Mouse (Mus musculus) CH12.LX (cell line): ENCODE results near the gene Ndufa11. TPM values are rescaled to one million over a fixed set of nuclear protein-coding genes. Genes with fewer than 3 reads are reported as not detected.

ENCODE experiments used
- DNase-seq: peaks from one replicate; pipeline ENCODE4 v3.0.0-alpha.2; 2013; ENCODE audit errors: extremely low read depth
- H3K27ac ChIP-seq: 2 replicates; pipeline ENCODE4 v1.5.1; 2012; ENCODE audit warnings: low read depth, mild to moderate bottlenecking, control low read depth, moderate library complexity; ENCODE audit not compliant: insufficient read depth
- H3K27me3 ChIP-seq: replicated peaks from 2 replicates; pipeline ENCODE3; 2012; ENCODE audit warnings: inconsistent platforms
- H3K36me3 ChIP-seq, 2 experiments: replicated peaks in 1 of 2; 2 replicates each; pipeline versions ENCODE3 to v1.6.1; 2012; ENCODE audit warnings: inconsistent platforms in 1 of 2, low read length in 1 of 2, mild to moderate bottlenecking in 1 of 2, mixed read lengths in 1 of 2, moderate library complexity in 1 of 2; ENCODE audit not compliant: control insufficient read depth in 1 of 2, insufficient read depth in 1 of 2
- H3K4me1 ChIP-seq, 2 experiments: 2 replicates each; pipeline ENCODE4 v1.6.1; 2012; ENCODE audit warnings: inconsistent platforms in 1 of 2, moderate library complexity in 1 of 2; ENCODE audit not compliant: insufficient read depth in 2 of 2, control insufficient read depth in 1 of 2
- H3K4me2 ChIP-seq: 2 replicates; pipeline ENCODE4 v1.6.1; 2012; ENCODE audit warnings: low read depth, mild to moderate bottlenecking, control low read depth; ENCODE audit not compliant: poor library complexity, insufficient read depth, severe bottlenecking
- H3K4me3 ChIP-seq, 3 experiments: fragments of 150-350 bp in 1 of 3; sonication (generic) in 1 of 3; replicated peaks in 1 of 3; 2 replicates each; pipeline versions ENCODE3 to v1.5.1; 2011 to 2012; ENCODE audit warnings: low read depth in 2 of 3, low read length in 2 of 3, mild to moderate bottlenecking in 2 of 3, moderate library complexity in 2 of 3, control low read depth in 1 of 3, improper control_type of control experiment in 1 of 3, inconsistent platforms in 1 of 3, mixed read lengths in 1 of 3; ENCODE audit not compliant: poor library complexity in 1 of 3
- H3K79me2 ChIP-seq: replicated peaks from 2 replicates; pipeline ENCODE4 v1.6.1; 2012; ENCODE audit warnings: mild to moderate bottlenecking, moderate library complexity; ENCODE audit not compliant: control insufficient read depth, poor library complexity, insufficient read depth, severe bottlenecking; ENCODE audit errors: extremely low read depth
- H3K9ac ChIP-seq: 2 replicates; pipeline ENCODE4 v1.6.1; 2012; ENCODE audit warnings: low read depth, mild to moderate bottlenecking, control low read depth, moderate library complexity; ENCODE audit not compliant: insufficient read depth
- H3K9me3 ChIP-seq: replicated peaks from 2 replicates; pipeline ENCODE3; 2012; ENCODE audit warnings: low read length, inconsistent platforms, mixed read lengths
- BHLHE40 ChIP-seq: IDR thresholded peaks from 2 replicates; pipeline ENCODE4 v1.6.1; 2011; ENCODE audit warnings: mild to moderate bottlenecking, low read depth, low read length, improper control_type of control experiment
- CHD1 ChIP-seq: IDR thresholded peaks from 2 replicates; pipeline ENCODE4 v1.6.1; 2012; ENCODE audit warnings: low read depth, low read length, improper control_type of control experiment, inconsistent platforms
- CHD2 ChIP-seq: IDR thresholded peaks from 2 replicates; pipeline ENCODE4 v1.6.1; 2011; ENCODE audit warnings: low read length, improper control_type of control experiment
- CTCF ChIP-seq, 2 experiments: IDR thresholded peaks in 1 of 2; conservative IDR thresholded peaks in 1 of 2; 2 replicates each; pipeline ENCODE4 v1.5.1; 2011 to 2012; ENCODE audit warnings: low read depth in 2 of 2, low read length in 2 of 2, improper control_type of control experiment in 1 of 2, inconsistent platforms in 1 of 2, mild to moderate bottlenecking in 1 of 2, moderate library complexity in 1 of 2
- ELF1 ChIP-seq: IDR thresholded peaks from 2 replicates; pipeline ENCODE4 v1.6.1; 2014; ENCODE audit warnings: low read depth, mild to moderate bottlenecking, inconsistent platforms, low read length, improper control_type of control experiment
- ETS1 ChIP-seq: conservative IDR thresholded peaks from 2 replicates; pipeline ENCODE4 v1.6.1; 2012; ENCODE audit warnings: low read depth, mild to moderate bottlenecking, inconsistent platforms, low read length, improper control_type of control experiment, moderate library complexity
- HCFC1 ChIP-seq: IDR thresholded peaks from 2 replicates; pipeline ENCODE4 v1.6.1; 2012; ENCODE audit warnings: low read depth, mild to moderate bottlenecking, inconsistent platforms, low read length, improper control_type of control experiment
- IRF4 ChIP-seq: IDR thresholded peaks from 2 replicates; pipeline ENCODE4 v1.6.1; 2014; ENCODE audit warnings: low read depth, mild to moderate bottlenecking, inconsistent platforms, low read length, improper control_type of control experiment
- KAT2A ChIP-seq: IDR thresholded peaks from 2 replicates; pipeline ENCODE4 v1.6.1; 2012; ENCODE audit warnings: low read length, improper control_type of control experiment, inconsistent platforms; ENCODE audit not compliant: insufficient replicate concordance
- MAFK ChIP-seq: IDR thresholded peaks from 2 replicates; pipeline ENCODE4 v1.6.1; 2011; ENCODE audit warnings: low read length, improper control_type of control experiment; ENCODE audit not compliant: insufficient replicate concordance
- MAZ ChIP-seq: IDR thresholded peaks from 2 replicates; pipeline ENCODE4 v1.6.1; 2012; ENCODE audit warnings: low read depth, mild to moderate bottlenecking, inconsistent platforms, low read length, improper control_type of control experiment, moderate library complexity
- MXI1 ChIP-seq: IDR thresholded peaks from 2 replicates; pipeline ENCODE4 v1.6.1; 2011; ENCODE audit warnings: mild to moderate bottlenecking, low read depth, low read length, improper control_type of control experiment
- MYC ChIP-seq: IDR thresholded peaks from 2 replicates; pipeline ENCODE4 v1.6.1; 2011; ENCODE audit warnings: low read depth, mild to moderate bottlenecking, improper control_type of control experiment, low read length
- NRF1 ChIP-seq: IDR thresholded peaks from 2 replicates; pipeline ENCODE4 v1.6.1; 2014; ENCODE audit warnings: low read depth, mild to moderate bottlenecking, inconsistent platforms, low read length, improper control_type of control experiment, moderate library complexity
- RCOR1 ChIP-seq: conservative IDR thresholded peaks from 2 replicates; pipeline ENCODE4 v1.6.1; 2012; ENCODE audit warnings: low read depth, mild to moderate bottlenecking, inconsistent platforms, low read length, improper control_type of control experiment
- SIN3A ChIP-seq: IDR thresholded peaks from 2 replicates; pipeline ENCODE4 v1.6.1; 2012; ENCODE audit warnings: low read length, improper control_type of control experiment, inconsistent platforms
- SMC3 ChIP-seq: IDR thresholded peaks from 2 replicates; pipeline ENCODE4 v1.6.1; 2011; ENCODE audit warnings: low read depth, low read length, improper control_type of control experiment
- TBP ChIP-seq: conservative IDR thresholded peaks from 2 replicates; pipeline ENCODE4 v1.6.1; 2011; ENCODE audit warnings: low read depth, low read length, improper control_type of control experiment
- UBTF ChIP-seq: IDR thresholded peaks from 2 replicates; pipeline ENCODE4 v1.6.1; 2012; ENCODE audit warnings: low read depth, mild to moderate bottlenecking, inconsistent platforms, low read length, improper control_type of control experiment, moderate library complexity
- USF1 ChIP-seq: IDR thresholded peaks from 2 replicates; pipeline ENCODE4 v1.6.1; 2014; ENCODE audit warnings: low read depth, mild to moderate bottlenecking, inconsistent platforms, low read length, improper control_type of control experiment
- ZKSCAN1 ChIP-seq: IDR thresholded peaks from 2 replicates; pipeline ENCODE4 v1.6.1; 2012; ENCODE audit warnings: low read depth, inconsistent platforms, low read length, improper control_type of control experiment, borderline replicate concordance
- ZMIZ1 ChIP-seq: IDR thresholded peaks from 2 replicates; pipeline ENCODE4 v1.6.1; 2012; ENCODE audit warnings: low read depth, mild to moderate bottlenecking, inconsistent platforms, low read length, improper control_type of control experiment
- ZNF384 ChIP-seq: IDR thresholded peaks from 2 replicates; pipeline ENCODE4 v1.6.1; 2012; ENCODE audit warnings: low read depth, low read length, improper control_type of control experiment, inconsistent platforms
- dilution Hi-C: fragments of 300-500 bp; cut with MboI; formaldehyde crosslinking; loops from 2 replicates; pipeline ENCODE4 v1.14.3; 2020; ENCODE audit warnings: low sequenced_read_pairs; ENCODE audit not compliant: extremely low pct_unique_long_range_greater_than_20kb, extremely low pct_ligation_motif_present
- in situ Hi-C: fragments of 300-500 bp; cut with MboI; formaldehyde crosslinking; loops from 3 replicates; pipeline ENCODE4 v1.14.3; 2019; ENCODE audit warnings: low sequenced_read_pairs, low pct_ligation_motif_present, low pct_unique_long_range_greater_than_20kb, mixed read lengths
- polyA plus RNA-seq: library from polyadenylated mRNA; unstranded; fragments of >175 nt; gene quantifications from 2 replicates; pipeline ENCODE4 v1.2.1, GENCODE M21; 2012; ENCODE audit warnings: low read depth; ENCODE audit not compliant: insufficient read length
- total RNA-seq, 2 experiments: library from RNA; depleted of rRNA; stranded (reverse); fragments of 300-350 nt in 1 of 2; fragments of >200 nt in 1 of 2; gene quantifications; 2 replicates each; pipeline ENCODE4 v1.2.3; 2012 to 2014

Ndufa11 gene
- total and polyA plus RNA-seq, 3 experiments: 124 to 201 (median 155) TPM

DNA sequence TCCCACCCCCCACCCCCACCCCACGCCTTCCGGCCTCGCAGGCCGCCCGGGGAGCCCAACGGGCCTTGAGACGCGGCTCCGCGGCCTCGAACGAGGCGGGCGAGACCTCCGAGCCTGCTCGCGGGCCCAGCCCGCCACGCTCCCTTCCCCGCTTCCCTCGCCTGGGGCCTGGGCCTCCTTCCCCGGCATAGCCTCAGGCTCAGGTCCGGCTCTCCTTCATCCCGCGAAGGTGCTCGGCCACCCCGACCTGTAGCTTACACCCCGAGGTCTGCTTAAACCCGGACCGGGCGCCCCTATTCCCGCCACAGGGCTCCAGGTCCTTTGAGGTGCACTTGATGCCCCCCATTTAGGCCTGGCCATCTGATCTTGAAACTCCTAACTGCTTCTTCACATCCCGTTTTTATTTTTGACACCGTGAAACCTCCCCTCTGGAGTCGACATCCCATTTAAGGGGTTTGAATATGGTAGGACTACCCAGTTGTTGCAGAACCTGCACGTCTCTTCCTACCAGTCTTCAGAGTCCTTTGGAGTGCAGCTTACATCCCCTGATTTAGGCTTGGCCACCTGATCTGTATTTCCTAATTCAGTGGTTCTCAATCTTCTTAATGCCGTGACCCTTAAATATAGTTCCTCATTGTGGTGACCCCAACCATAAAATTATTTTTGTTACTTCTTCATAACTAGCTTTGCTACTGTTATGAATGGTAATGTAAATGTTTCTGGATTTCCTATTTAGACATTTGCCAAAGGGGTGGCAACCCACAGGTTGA is 43.7 kb upstream of the Ndufa11 start:
- Histone ChIP-seq H3K9ac (peak overlapping the region; percentile 96), H3K27me3 (no peaks in the 10 kb centered on the region), H3K9me3 (no peaks in the 10 kb centered on the region), H3K4me2 (peak overlapping the region; percentile 90), H3K4me3 (peak overlapping the region; percentile 90 to 98 (median 94)), H3K27ac (0 out of 2 replicates have a peak overlapping the region, but pooled peaks have one; percentile 28), H3K79me2 (peaks cover 51% of the 10 kb centered on the region), H3K4me1 (peaks cover 0 to 42% of the 10 kb centered on the region in 2 experiments; a peak in 2 of 4 replicates), H3K36me3 (peaks cover 17 to 36% of the 10 kb centered on the region in 2 experiments)
- in situ Hi-C loops (no loop called here), dilution Hi-C loops (no loop called here)
- TF ChIP-seq ZNF384: no peak
- TF ChIP-seq ZKSCAN1: no peak
- peak; percentile 51 for TF ChIP-seq SIN3A
- TF ChIP-seq UBTF: 0 out of 2 replicates have a peak, but pooled peaks have one; percentile 24
- DNase-seq: no peak

DNA sequence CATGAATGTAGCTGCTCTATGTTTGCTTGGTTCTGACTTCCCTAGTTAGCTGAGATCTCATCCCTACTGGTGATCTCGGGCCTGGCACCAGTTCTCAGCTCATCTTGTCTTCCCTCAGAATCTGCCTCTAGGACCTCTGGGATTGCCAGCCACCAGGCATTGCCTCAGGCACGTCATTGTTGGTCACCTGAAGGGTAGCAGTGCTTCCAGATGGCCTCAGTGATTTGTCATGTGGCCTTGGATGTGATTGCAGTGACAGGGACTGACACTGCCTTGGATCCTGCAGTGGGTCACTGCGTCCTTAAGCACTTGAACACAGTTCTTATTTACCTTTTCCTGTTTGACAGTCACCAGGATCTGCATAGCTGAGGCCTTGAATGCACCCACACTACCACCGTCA is 35.8 kb upstream of the Ndufa11 start:
- Histone ChIP-seq H3K79me2 (peaks cover 90% of the 10 kb centered on the region), H3K27ac (peak overlapping the region; percentile 22), H3K4me2 (no peak overlapping the region), H3K36me3 (peaks cover 59 to 94% of the 10 kb centered on the region in 2 experiments), H3K9ac (no peak overlapping the region), H3K4me3 (no peak overlapping the region), H3K27me3 (no peaks in the 10 kb centered on the region), H3K4me1 (peaks cover 38 to 87% of the 10 kb centered on the region in 2 experiments), H3K9me3 (no peaks in the 10 kb centered on the region)
- no peak for TF ChIP-seq MAFK
- TF ChIP-seq NRF1: no peak
- no peak for TF ChIP-seq ETS1
- TF ChIP-seq TBP: no peak
- no peak for TF ChIP-seq UBTF
- no peak for TF ChIP-seq USF1
- no peak for TF ChIP-seq ZMIZ1
- no peak for TF ChIP-seq RCOR1
- no peak for TF ChIP-seq MXI1
- no peak for TF ChIP-seq CHD1
- TF ChIP-seq SMC3: no peak
- no peak for TF ChIP-seq KAT2A
- TF ChIP-seq MYC: no peak
- TF ChIP-seq CTCF (conservative IDR thresholded peaks at IDR 0.05 in 1 of 2, IDR thresholded peaks at IDR 0.05 in 1 of 2; ENCODE audit: low read depth in 2 of 2, low read length in 2 of 2): no peak
- TF ChIP-seq HCFC1: no peak
- TF ChIP-seq BHLHE40: no peak
- TF ChIP-seq CHD2: no peak
- no peak for TF ChIP-seq MAZ
- no peak for TF ChIP-seq IRF4
- TF ChIP-seq ELF1: no peak
- dilution Hi-C loops: no loop called here
- DNase-seq: no peak
- in situ Hi-C loops: loop anchor here (5.0 kb wide), 1 partner anchor 36 kb away; the partner anchor contains the start of genes Ndufa11 and Vmac
